Mouse (Mus musculus) adrenal gland, postnatal 4 days (tissue): Measurements from ENCODE around the gene Pik3ip1. TPM values are rescaled to one million over a fixed set of nuclear protein-coding genes. Genes with fewer than 3 reads are reported as not detected.
A peak's percentile ranks its signal among the peaks of the same experiment; 100 is the strongest.

Experiments used
- DNase-seq, 2 experiments: peaks; one replicate each; pipeline ENCODE4 v3.0.0; 2021 to 2022; ENCODE audit warnings: low spot score in 2 of 2, mixed read lengths in 2 of 2
- long read RNA-seq, 2 experiments: library from polyadenylated mRNA; stranded (forward); transcript quantifications; one replicate each; pipeline ENCODE4 v2.0.0; 2021
- total RNA-seq, 2 experiments: library from RNA; stranded (reverse); gene quantifications; 2 replicates each; pipeline ENCODE4 v1.2.3; 2021

Gene Pik3ip1
- total RNA-seq: 10 to 100 TPM; 31.9 to 32.2 TPM
- long read RNA-seq, experiment 1, transcript Pik3ip1-201 (6 exons, 2,573 nt): major isoform, 27 of 40 reads
- long read RNA-seq, experiment 1, partial matches to known transcripts: 2 of 40 reads
- long read RNA-seq, experiment 1, other reads (novel, unspliced or antisense): 9 of 40 reads
- long read RNA-seq, experiment 2, transcript Pik3ip1-201 (6 exons, 2,573 nt): major isoform, 45 of 60 reads
- long read RNA-seq, experiment 2, partial matches to known transcripts: 3 of 60 reads
- long read RNA-seq, experiment 2, other reads (novel, unspliced or antisense): 11 of 60 reads

GRCm38 (mm10) chr11:3329891-3330451 lies at the start of gene Pik3ip1:
Pik3ip1 (plus strand) TSS chr11:3330401.
- no peak for DNase-seq

- DNase-seq: no peak
These were observed 47.3 kb upstream of the Pik3ip1 start for GRCm38 (mm10) chr11:3282887-3283286.

- DNase-seq: no peak
These were observed 46.6 kb upstream of the Pik3ip1 start for GRCm38 (mm10) chr11:3283645-3284044.

GRCm38 (mm10) chr11:3285940-3286339 lies 44.3 kb upstream of the Pik3ip1 start:
- no peak for DNase-seq

GRCm38 (mm10) chr11:3287131-3287530 lies 43.1 kb upstream of the Pik3ip1 start:
- DNase-seq: no peak

GRCm38 (mm10) chr11:3287921-3288320 lies 42.3 kb upstream of the Pik3ip1 start:
- no peak for DNase-seq

GRCm38 (mm10) chr11:3288521-3289301 lies 41.5 kb upstream of the Pik3ip1 start, which contains the start of gene Patz1:
Patz1 (plus strand) TSS chr11:3288874.
- peak in 1 of 2 experiments; percentile 28 for DNase-seq

- peak; percentile 54 to 75 for DNase-seq
These were observed 40.8 kb upstream of the Pik3ip1 start for GRCm38 (mm10) chr11:3289302-3289802.

GRCm38 (mm10) chr11:3289803-3290639 lies 40.2 kb upstream of the Pik3ip1 start:
- DNase-seq: peak; percentile 68 to 74

GRCm38 (mm10) chr11:3290640-3291310 lies 39.4 kb upstream of the Pik3ip1 start:
- DNase-seq: no peak

- no peak for DNase-seq
These were observed 38.7 kb upstream of the Pik3ip1 start for GRCm38 (mm10) chr11:3291311-3292061.

GRCm38 (mm10) chr11:3292062-3292421 lies 38.2 kb upstream of the Pik3ip1 start:
- DNase-seq: peak in 1 of 2 experiments; percentile 46

- no peak for DNase-seq
These were observed 37.4 kb upstream of the Pik3ip1 start for GRCm38 (mm10) chr11:3292711-3293249.

GRCm38 (mm10) chr11:3293361-3293760 lies 36.8 kb upstream of the Pik3ip1 start:
- DNase-seq: no peak

- DNase-seq: no peak
These were observed 35.6 kb upstream of the Pik3ip1 start for GRCm38 (mm10) chr11:3294641-3295040.

GRCm38 (mm10) chr11:3296056-3296455 lies 34.1 kb upstream of the Pik3ip1 start:
- DNase-seq: no peak

GRCm38 (mm10) chr11:3297871-3298812 lies 32.1 kb upstream of the Pik3ip1 start:
- no peak for DNase-seq

- no peak for DNase-seq
These were observed 31.4 kb upstream of the Pik3ip1 start for GRCm38 (mm10) chr11:3298813-3299185.
